Mouse (Mus musculus): Measurements from ENCODE around the gene Gpd1l. TPM values are rescaled to one million over a fixed set of nuclear protein-coding genes. Genes with fewer than 3 reads are reported as not detected.

Gene Gpd1l
- polyA plus RNA-seq, 1 experiment from 2014 or later: 39.8 TPM

GRCm38 (mm10) chr9:114925039-114925438 is 8.7 kb downstream of the Gpd1l start:
- Histone ChIP-seq H3K4me3 (replicated peaks) (no peak overlapping the region), H3K36me3 (no peaks in the 10 kb centered on the region), H3K27me3 (replicated peaks) (no peaks in the 10 kb centered on the region), H3K9ac (replicated peaks) (no peak overlapping the region), H3K4me2 (no peak overlapping the region), H3K9me3 (replicated peaks) (no peaks in the 10 kb centered on the region), H3K4me1 (peaks cover 17% of the 10 kb centered on the region), H3K27ac (replicated peaks) (no peak overlapping the region)
- ATAC-seq (ENCODE audit: low FRiP score): no peak; the same call in 1 of the 2 replicates
- 85% methylated on average over 10 of the region's 10 CpGs for WGBS

DNA sequence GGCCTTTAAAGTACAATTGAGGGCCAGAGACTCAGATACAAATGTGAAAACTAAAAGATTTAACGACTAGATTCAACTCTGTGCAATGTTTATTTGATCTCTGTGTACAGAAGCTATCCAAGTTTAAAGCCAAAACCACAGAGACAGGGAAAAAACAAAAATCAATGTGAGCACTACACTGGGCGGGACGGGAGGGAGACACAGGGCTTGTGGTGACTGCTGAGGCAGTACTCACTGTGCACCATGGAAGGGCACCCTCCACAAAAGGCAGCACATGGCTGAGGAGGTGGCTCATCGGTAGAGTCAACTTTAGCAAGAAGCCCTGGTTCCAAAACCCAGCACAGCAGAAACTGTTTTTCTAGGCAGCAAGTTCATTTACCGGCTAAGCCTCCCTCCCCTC is 9.3 kb downstream of the Gpd1l start:
- Histone ChIP-seq H3K27me3 (replicated peaks) (no peaks in the 10 kb centered on the region), H3K9ac (replicated peaks) (no peak overlapping the region), H3K36me3 (no peaks in the 10 kb centered on the region), H3K4me3 (replicated peaks) (no peak overlapping the region), H3K4me1 (peaks cover 17% of the 10 kb centered on the region), H3K4me2 (no peak overlapping the region), H3K9me3 (replicated peaks) (no peaks in the 10 kb centered on the region), H3K27ac (replicated peaks) (no peak overlapping the region)
- 34% methylated on average over 5 of the region's 5 CpGs for WGBS
- ATAC-seq (ENCODE audit: low FRiP score): no peak

DNA sequence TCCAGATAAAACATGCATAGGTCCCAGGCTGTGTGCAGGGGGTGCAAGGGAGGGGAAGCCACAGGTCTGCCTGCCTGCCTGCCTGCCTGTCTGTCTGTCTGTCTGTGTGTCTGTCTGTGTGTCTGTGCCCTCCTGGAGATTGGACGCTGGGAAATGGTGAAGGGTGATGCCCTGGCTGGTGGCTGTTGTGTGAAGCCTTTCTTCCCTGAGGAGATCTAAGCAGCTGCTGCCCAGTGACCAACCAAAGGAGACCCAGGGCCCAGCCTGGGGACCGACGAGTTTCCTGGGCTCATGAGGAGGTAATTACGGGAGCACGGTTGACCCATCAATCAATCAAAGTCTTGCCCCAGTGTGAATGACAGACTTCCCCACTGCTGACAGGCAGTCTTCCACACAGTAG is 11.6 kb downstream of the Gpd1l start:
- no peaks in the 10 kb centered on the region for H3K27me3 ChIP-seq (replicated peaks)
- no peaks in the 10 kb centered on the region for H3K9me3 ChIP-seq (replicated peaks)
- H3K27ac ChIP-seq (replicated peaks): no peak overlapping the region
- 53% methylated on average over 5 of the region's 5 CpGs for WGBS
- peaks cover 12% of the 10 kb centered on the region for H3K36me3 ChIP-seq
- peaks cover 17% of the 10 kb centered on the region for H3K4me1 ChIP-seq
- H3K9ac ChIP-seq (replicated peaks): no peak overlapping the region
- H3K4me3 ChIP-seq (replicated peaks): no peak overlapping the region
- no peak overlapping the region for H3K4me2 ChIP-seq
- no peak for ATAC-seq (ENCODE audit: low FRiP score)

DNA sequence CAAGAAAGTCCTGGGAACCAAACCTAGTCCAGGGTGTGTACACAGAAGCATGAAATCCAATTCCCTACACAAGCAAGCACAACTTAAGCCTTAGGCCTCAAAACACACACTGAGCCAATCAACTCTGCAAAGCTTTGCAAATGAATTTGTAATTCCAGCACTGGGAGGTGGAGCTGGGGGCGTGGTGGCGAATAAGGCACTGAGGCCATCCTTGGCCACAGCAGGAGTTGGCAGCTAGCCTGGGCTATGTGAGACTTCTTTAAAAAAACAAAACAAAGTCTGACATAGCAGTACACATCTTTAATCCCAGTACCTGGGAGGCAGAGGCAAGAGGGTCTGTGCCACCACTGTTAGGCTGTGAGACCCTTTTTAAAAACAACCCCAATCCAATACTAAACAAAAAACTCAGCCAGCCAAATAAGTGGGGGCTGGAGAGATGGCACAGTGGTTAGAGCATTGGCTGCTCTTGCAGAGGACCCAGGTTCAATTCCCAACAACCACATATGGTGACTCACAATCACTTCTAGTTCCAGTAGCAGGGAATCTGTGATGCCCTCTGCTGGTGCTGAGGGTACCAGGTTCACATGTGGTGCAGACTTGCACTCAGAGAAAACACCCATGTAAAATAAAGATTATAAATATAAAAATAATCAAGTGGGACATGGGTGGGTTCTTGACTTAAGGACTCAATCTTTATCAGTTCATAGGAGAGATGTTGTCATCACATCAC is 12.3 kb downstream of the Gpd1l start:
- Histone ChIP-seq H3K4me2 (no peak overlapping the region), H3K27ac (replicated peaks) (no peak overlapping the region), H3K9ac (replicated peaks) (no peak overlapping the region), H3K9me3 (replicated peaks) (no peaks in the 10 kb centered on the region), H3K36me3 (peaks cover 14% of the 10 kb centered on the region), H3K27me3 (replicated peaks) (no peaks in the 10 kb centered on the region), H3K4me3 (replicated peaks) (no peak overlapping the region), H3K4me1 (peaks cover 17% of the 10 kb centered on the region)
- ATAC-seq (ENCODE audit: low FRiP score): no peak
- WGBS: 85% methylated on average over 2 of the region's 2 CpGs

GRCm38 (mm10) chr9:114920569-114920968 is 13.2 kb downstream of the Gpd1l start:
- no peak overlapping the region for H3K9ac ChIP-seq (replicated peaks)
- peaks cover 12% of the 10 kb centered on the region for H3K4me1 ChIP-seq
- no peak for ATAC-seq (ENCODE audit: low FRiP score)
- no peaks in the 10 kb centered on the region for H3K9me3 ChIP-seq (replicated peaks)
- WGBS: 85% methylated on average over 9 of the region's 9 CpGs
- H3K4me2 ChIP-seq: no peak overlapping the region
- H3K36me3 ChIP-seq: peaks cover 23% of the 10 kb centered on the region
- no peak overlapping the region for H3K27ac ChIP-seq (replicated peaks)
- H3K27me3 ChIP-seq (replicated peaks): no peaks in the 10 kb centered on the region
- H3K4me3 ChIP-seq (replicated peaks): no peak overlapping the region

DNA sequence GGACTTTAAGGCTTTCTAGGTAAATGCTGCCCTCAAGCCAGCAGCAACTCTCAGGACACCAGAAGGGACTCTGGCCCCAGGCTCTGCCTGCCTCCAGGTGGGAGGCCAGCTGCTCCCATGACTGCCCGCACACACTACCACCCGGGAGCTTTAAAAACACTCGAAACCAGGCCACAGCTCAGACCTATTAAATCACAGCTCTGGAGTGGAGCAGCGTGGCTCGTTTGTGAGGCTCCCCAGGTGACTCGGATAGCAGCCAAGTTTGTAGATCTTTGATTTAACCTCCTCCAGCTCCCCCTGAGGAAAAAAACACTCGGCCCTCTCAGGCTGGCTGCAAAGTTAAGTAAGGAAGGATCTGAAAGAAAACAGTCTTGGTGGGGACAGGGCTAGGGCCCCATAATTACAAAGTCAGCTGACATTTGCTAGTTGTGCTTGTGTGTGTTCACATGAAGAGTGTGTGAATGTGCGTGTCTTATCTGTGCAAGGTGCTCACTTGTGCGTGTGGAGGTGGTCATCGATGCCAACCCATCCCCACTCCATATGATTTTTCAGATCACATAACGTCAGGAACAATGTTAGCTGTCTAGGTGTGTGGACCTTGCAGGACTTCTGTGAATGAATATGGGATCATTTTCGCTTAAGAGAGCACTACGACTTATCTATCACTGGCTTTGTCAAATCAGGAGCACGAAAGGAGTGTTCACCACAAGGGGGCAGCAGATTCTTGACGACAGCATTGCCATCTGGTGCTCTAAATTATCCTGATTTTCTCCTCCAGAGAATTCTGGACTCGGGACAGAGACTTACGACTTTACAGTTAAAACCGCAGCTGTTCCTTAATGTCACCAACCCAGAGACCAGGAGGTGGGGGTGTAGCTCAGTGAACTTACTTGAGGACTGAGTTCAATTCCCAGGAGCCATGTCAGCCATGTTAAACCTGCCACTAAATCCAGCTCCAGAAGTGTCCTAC is 20.8 kb downstream of the Gpd1l start:
- WGBS: 34% methylated on average over 18 of the region's 18 CpGs
- no peak overlapping the region for H3K4me3 ChIP-seq (replicated peaks)
- no peak overlapping the region for H3K9ac ChIP-seq (replicated peaks)
- peaks cover 7% of the 10 kb centered on the region; the same call in 1 of the 2 replicates for H3K4me1 ChIP-seq
- peaks cover 52% of the 10 kb centered on the region for H3K36me3 ChIP-seq
- ATAC-seq (ENCODE audit: low FRiP score): no peak
- H3K27me3 ChIP-seq (replicated peaks): no peaks in the 10 kb centered on the region
- no peak overlapping the region for H3K4me2 ChIP-seq
- H3K9me3 ChIP-seq (replicated peaks): no peaks in the 10 kb centered on the region
- H3K27ac ChIP-seq (replicated peaks): no peak overlapping the region

- H3K4me1 ChIP-seq: peaks cover 1% of the 10 kb centered on the region; the same call in 1 of the 2 replicates
- no peak overlapping the region for H3K9ac ChIP-seq (replicated peaks)
- ATAC-seq (ENCODE audit: low FRiP score): no peak
- no peaks in the 10 kb centered on the region for H3K9me3 ChIP-seq (replicated peaks)
- H3K27me3 ChIP-seq (replicated peaks): no peaks in the 10 kb centered on the region
- no peak overlapping the region for H3K27ac ChIP-seq (replicated peaks)
- H3K36me3 ChIP-seq: peaks cover 27% of the 10 kb centered on the region
- WGBS: 74% methylated on average over 7 of the region's 7 CpGs
- no peak overlapping the region for H3K4me2 ChIP-seq
- H3K4me3 ChIP-seq (replicated peaks): no peak overlapping the region
These were observed 26.3 kb downstream of the Gpd1l start for GRCm38 (mm10) chr9:114907509-114907908.

GRCm38 (mm10) chr9:114895919-114896318 is 37.9 kb downstream of the Gpd1l start:
- no peak overlapping the region for H3K27ac ChIP-seq (replicated peaks)
- H3K4me2 ChIP-seq: no peak overlapping the region
- no peaks in the 10 kb centered on the region for H3K4me1 ChIP-seq
- no peaks in the 10 kb centered on the region for H3K27me3 ChIP-seq (replicated peaks)
- H3K9me3 ChIP-seq (replicated peaks): no peaks in the 10 kb centered on the region
- ATAC-seq (ENCODE audit: low FRiP score): no peak
- no peak overlapping the region for H3K4me3 ChIP-seq (replicated peaks)
- WGBS: 77% methylated on average over 4 of the region's 4 CpGs
- no peak overlapping the region for H3K9ac ChIP-seq (replicated peaks)
- H3K36me3 ChIP-seq: peaks cover 7% of the 10 kb centered on the region; the same call in 1 of the 2 replicates

GRCm38 (mm10) chr9:114892974-114893373 is 40.8 kb downstream of the Gpd1l start:
- no peak for ATAC-seq (ENCODE audit: low FRiP score)
- H3K4me3 ChIP-seq (replicated peaks): no peak overlapping the region
- H3K9ac ChIP-seq (replicated peaks): no peak overlapping the region
- 82% methylated on average over 11 of the region's 11 CpGs for WGBS
- no peak overlapping the region for H3K27ac ChIP-seq (replicated peaks)
- no peaks in the 10 kb centered on the region for H3K36me3 ChIP-seq
- no peaks in the 10 kb centered on the region for H3K9me3 ChIP-seq (replicated peaks)
- H3K27me3 ChIP-seq (replicated peaks): no peaks in the 10 kb centered on the region
- peaks cover 7% of the 10 kb centered on the region for H3K4me1 ChIP-seq
- H3K4me2 ChIP-seq: no peak overlapping the region

- H3K9me3 ChIP-seq (replicated peaks): no peaks in the 10 kb centered on the region
- no peak overlapping the region for H3K27ac ChIP-seq (replicated peaks)
- H3K4me3 ChIP-seq (replicated peaks): no peak overlapping the region
- no peaks in the 10 kb centered on the region for H3K27me3 ChIP-seq (replicated peaks)
- H3K4me2 ChIP-seq: no peak overlapping the region
- H3K36me3 ChIP-seq: no peaks in the 10 kb centered on the region
- no peak for ATAC-seq (ENCODE audit: low FRiP score)
- no peak overlapping the region for H3K9ac ChIP-seq (replicated peaks)
- peaks cover 7% of the 10 kb centered on the region for H3K4me1 ChIP-seq
- WGBS: 18% methylated on average over 7 of the region's 7 CpGs
These were observed 43.4 kb downstream of the Gpd1l start for GRCm38 (mm10) chr9:114890377-114890776.

- Histone ChIP-seq H3K4me3 (replicated peaks) (no peak overlapping the region), H3K27ac (replicated peaks) (no peak overlapping the region), H3K9ac (replicated peaks) (no peak overlapping the region), H3K4me1 (peaks cover 7% of the 10 kb centered on the region), H3K36me3 (no peaks in the 10 kb centered on the region), H3K27me3 (replicated peaks) (no peaks in the 10 kb centered on the region), H3K4me2 (no peak overlapping the region), H3K9me3 (replicated peaks) (no peaks in the 10 kb centered on the region)
- WGBS: 86% methylated on average over 5 of the region's 5 CpGs
- no peak for ATAC-seq (ENCODE audit: low FRiP score)
These were observed 44.9 kb downstream of the Gpd1l start for GRCm38 (mm10) chr9:114888856-114889407.
